Mouse (Mus musculus): Measurements from ENCODE around the gene Olfr1375.
"Not testable (repeated sequence)": the region's sequence is repeated elsewhere in the genome, so short reads cannot be mapped to it uniquely, and the experiment has no call there.

Gene Olfr1375

DNA sequence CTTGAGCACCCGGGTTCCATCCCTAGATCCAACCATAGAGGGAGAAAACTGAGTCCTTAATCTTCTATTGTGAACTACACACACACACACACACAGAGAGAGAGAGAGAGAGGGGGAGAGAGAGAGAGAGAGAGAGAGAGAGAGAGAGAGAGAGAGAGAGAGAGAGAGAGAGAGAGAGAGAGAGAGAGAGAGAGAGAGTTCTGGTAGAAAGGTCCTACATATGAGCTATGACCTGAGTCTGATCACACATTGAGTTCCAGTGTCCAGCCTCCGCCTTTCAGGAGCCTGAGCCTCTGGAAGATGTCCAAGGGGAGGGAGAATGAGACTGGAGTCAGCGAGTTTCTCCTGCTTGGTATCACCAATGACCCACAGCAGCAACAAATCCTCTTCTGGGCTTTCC, at the start of gene Olfr1375:
Gene Olfr1375 (plus strand): TSS at position 301 of the 400 bp plus-strand sequence.
- peak; percentile 13 for DNase-seq (ENCODE audit: low read depth)

DNA sequence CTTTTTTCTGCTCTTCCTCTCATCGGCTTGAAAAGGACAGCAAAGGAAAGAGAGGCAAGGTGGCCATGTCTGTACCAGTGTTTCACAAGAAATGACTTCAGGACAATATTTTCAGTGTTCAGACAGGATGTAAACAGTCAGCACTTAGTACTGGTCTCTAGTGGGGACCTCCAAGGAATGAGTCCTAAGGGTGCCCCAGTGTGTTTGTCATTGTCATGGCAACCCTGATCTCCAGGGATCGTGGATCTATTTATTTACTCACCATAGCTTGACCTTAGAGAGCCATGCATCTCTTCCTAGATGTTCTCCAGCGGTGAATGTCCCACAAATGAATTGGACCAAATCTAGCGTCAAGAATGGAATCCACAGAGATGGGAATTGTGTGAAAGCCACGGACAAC, 44.6 kb upstream of the Olfr1375 start, which contains the start of gene Olfr51:
Gene Olfr51 (plus strand): TSS at position 301 of the 400 bp plus-strand sequence.
- no peak for DNase-seq (ENCODE audit: low read depth)

DNA sequence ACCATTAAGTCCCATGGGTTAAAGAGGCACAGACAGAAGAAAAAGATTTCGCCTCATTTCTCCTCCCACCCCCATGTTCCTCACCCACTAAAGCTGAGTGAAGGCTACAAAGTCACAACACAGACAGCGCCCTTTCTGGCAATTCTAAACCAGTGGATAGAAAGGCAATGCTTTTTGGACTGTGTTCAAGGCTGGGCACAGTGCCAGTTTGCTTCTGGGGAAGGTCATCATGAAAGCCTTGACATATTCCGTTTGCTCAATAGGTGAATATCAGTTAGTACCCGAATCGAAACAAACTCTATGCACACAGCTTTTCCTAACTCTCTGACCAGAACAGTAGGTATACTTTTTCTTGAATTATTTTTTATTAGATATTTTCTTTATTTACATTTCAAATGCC, 36.1 kb upstream of the Olfr1375 start:
- DNase-seq (ENCODE audit: low read depth), result no peak

DNA sequence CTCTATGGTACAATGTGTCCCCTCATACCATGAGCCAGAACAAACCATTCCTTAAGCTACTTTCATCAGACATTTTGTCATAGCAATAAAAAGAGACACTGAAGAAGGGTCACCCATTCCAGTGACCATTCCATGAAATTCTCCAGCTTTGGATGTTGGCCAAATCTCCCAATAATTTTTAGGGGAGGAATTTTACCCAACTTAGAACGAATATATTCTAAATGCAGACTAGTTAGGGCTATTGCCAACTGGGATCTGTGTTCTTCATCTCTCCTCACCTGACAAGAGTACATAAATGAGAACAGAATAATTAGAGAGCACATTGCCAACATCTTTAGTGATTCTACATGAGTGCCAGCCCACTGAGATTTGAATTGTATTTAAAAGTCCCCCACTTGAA, 34.0 kb upstream of the Olfr1375 start, which contains the start of gene Olfr54:
Gene Olfr54 (plus strand): TSS at position 301 of the 400 bp plus-strand sequence.
- no peak for DNase-seq (ENCODE audit: low read depth)

DNA sequence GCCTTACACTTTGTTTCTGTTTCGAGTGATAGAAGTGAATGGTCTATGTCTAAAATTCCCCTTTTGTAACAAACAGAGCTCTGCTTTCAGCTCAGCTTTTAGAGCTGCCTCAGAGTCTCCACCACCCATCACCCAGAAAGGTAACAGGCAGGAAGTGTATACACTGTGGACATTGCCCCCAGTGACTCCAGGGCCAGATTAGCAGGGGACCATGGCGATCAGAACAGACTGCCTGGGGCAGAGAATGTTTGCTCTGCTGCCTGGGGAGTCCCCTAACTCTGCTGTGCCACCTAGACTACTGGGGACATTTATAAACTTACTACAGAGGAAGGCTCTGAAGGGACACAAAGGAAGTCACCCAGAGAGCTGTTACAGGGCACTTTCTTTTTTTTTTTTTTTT, 31.6 kb upstream of the Olfr1375 start:
- no peak for DNase-seq (ENCODE audit: low read depth)

DNA sequence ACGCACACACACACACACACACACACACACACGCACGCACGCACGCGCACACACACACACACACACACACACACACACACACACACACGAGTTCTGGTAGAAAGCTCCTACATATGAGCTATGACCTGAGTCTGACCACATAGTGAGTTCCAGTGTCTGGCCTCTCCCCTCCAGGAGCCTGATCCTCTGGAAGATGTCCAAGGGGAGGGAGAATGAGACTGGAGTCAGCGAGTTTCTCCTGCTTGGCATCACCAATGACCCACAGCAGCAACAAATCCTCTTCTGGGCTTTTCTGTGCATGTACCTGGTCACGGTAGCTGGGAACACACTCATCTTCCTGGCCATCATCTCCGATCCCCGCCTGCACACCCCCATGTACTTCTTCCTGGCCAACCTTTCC, 21.1 kb upstream of the Olfr1375 start:
- DNase-seq (ENCODE audit: low read depth), result not testable (repeated sequence)

DNA sequence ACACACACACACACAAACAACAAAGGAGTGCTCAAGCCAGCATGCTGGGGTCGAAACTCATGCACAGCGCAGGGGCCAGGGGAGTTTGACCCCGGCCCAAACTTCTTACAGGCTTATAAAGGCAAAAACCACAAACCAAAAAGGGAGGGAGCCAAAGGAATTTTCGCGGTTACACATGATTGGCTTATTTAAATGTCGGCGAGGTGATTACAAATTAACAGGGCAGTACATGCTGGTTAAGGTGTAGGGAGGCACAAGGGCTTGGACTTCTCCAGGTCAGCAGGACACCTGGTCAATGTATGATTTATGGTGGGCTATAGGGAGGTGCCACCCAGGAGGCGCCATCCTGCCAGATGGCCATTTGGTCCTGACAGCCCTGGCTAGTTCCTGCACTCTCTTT, 18.5 kb upstream of the Olfr1375 start:
- not testable (repeated sequence) for DNase-seq (ENCODE audit: low read depth)

DNA sequence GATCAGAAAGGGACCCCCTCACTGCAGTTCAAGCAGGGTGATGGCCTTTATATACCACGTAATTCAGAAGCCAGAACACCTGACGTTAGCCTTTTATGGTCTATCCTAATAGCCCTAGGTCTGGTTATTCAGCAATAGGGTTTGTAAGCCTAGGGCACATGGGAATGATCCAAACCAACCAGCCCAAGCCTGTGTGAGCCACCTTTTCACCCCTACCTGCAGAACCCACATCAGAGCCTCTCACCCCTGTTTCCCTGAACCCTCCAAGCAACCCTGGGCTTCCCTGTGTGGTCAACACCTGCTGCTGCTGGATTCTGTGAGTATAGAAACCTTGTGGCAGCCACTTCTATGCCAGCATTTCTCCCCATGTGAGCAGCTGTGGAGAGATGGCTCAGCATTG, 17.7 kb upstream of the Olfr1375 start:
- DNase-seq (ENCODE audit: low read depth), result no peak

DNA sequence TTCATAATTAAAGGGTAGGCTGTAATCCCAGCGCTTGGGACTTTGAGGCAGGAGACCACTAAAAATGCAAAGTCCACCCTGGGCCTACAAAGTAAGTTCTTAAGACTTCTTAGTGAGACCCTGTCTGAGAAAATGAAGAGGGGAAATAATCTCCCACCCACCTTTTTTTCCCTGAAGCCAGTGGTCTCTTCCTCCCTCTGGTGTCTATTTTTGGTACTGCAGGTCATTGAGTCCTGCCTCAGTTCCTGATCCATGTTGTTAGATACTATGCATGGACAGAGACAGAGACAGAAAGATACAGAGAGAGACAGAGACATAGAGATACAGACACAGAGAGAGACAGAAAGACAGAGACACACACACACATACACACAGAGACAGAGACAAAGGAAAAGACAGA, 15.1 kb upstream of the Olfr1375 start:
- peak; percentile 62 for DNase-seq (ENCODE audit: low read depth)

DNA sequence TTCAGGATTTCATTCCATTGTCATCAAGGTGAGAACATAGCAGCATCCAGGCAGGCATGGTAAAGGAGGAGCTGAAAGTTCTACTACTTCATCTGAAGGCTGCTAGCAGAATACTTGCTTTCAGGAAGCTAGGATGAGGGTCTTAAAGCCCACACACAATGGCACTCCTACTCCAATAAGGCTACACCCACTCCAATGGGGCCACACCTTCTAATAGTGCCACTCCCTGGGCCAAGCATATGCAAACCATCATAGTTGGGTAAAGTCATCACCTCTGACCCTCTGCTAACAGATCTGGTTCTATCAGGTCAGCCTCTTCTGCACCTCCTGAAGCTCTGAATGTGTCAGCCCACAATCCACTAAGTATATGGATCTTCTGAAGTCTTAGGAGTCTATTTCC, 13.8 kb upstream of the Olfr1375 start:
- DNase-seq (ENCODE audit: low read depth), result not testable (repeated sequence)

DNA sequence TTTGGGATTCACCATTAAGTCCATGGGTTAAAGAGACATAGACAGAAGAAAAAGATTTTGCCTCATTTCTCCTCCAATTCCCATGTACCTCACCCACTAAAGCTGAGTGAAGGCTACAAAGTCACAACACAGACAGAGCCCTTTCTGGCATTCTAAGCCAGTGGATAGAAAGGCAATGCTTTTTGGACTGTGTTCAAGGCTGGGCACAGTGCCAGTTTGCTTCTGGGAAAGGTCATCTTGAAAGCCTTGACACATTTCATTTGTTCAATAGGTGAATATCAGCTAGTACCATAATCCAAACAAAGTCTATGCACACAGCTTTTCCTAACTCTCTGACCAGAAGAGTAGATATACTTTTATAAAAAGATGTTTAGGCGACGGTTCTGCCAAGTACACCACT, 12.0 kb upstream of the Olfr1375 start:
- no peak for DNase-seq (ENCODE audit: low read depth)

DNA sequence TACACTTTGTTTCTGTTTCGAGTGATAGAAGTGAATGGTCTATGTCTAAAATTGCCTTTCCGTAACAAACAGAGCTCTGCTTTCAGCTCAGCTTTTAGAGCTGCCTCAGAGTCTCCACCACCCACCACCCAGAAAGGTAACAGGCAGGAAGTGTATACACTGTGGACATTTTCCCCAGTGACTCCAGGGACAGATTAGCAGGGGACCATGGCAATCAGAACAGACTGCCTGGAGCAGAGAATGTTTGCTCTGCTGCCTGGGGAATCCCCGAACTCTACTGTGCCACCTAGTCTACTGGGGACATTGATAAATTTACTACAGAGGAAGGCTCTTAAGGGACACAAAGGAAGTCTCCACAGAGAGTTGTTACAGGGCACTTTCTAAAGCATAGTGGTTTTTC, 3.1 kb upstream of the Olfr1375 start:
- not testable (repeated sequence) for DNase-seq (ENCODE audit: low read depth)

DNA sequence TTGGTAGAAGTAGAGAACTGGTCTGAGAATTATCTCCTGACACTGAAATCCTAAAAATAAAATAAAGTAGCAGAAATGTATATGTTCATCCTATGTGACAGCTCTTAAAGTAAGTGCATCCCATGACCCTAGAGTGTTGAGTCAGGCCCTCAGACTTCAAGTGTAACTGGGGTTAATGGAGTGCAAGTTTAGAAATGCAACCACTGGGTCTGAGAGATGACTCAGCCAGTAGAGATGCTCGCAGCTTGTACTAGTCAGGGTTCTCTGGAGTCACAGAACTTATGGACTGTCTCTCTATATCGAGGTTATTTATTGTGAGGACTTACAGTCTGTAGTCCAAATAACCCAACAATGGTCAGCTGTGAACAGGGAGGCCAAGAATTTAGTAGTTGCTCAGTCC, 3.8 kb downstream of the Olfr1375 start:
- peak; percentile 25 for DNase-seq (ENCODE audit: low read depth)

DNA sequence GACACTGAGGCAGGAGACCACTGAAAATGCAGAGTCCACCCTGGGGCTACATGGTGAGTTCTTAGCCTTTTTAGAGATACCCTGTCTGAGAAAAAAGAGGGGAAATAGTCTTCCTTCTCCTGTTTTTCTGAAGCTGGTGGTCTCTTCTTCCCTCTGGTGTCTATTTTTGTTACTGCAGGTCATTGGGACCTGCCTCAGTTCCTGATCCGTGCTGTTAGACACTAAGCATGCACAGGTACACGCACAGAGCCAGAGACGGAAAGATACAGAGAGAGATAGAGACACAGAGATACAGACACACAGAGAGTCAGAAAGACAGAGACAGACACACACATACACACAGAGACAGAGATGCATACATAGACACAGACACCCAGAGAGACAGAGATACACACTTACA, 5.3 kb downstream of the Olfr1375 start:
- peak; percentile 35 for DNase-seq (ENCODE audit: low read depth)

DNA sequence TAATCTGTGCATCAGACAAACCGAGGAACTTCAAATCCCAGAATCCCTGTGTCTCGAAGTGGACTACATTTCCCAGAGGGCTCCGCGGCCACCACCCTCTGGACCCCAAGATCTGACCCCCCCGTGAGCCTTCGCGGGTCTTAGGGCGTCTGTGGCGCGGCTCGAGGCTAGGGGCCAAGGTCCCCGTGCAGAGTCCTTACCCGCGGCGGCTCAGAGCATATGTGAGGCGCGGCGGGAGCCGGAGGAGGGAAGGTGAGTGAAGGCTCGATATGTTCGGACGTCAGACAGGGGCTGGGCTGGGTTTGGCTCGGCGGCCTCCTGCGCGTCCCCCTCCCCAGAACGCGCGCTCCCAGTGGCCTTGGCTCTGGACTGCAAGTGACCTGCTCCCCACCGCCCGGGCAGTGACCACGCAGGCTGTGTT, 11.3 kb downstream of the Olfr1375 start, which contains the start of gene Zfp354a:
Gene Zfp354a (plus strand): TSS at position 107 of the 421 bp plus-strand sequence.
- DNase-seq (ENCODE audit: low read depth), result peak; percentile 83

DNA sequence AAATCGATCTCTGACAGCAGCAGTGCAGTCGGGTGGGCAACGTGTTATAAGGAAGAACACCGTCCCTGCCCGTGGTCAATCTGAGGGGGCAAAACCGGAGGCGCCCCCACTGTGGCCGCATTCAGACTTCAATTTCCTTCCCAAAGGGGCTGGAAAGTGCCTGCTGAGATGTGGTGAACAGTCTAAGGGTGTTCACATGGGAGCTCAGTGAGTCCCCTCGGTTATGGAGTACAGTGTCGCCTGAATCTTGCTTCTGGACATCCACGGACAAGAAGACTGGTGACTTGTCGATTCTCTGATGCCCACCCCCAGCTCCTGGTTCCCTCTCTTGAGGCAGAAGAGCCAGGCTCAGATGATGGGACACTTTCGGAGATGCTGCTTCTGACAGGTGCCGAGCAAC, 11.7 kb downstream of the Olfr1375 start:
- peak; percentile 8 for DNase-seq (ENCODE audit: low read depth)

DNA sequence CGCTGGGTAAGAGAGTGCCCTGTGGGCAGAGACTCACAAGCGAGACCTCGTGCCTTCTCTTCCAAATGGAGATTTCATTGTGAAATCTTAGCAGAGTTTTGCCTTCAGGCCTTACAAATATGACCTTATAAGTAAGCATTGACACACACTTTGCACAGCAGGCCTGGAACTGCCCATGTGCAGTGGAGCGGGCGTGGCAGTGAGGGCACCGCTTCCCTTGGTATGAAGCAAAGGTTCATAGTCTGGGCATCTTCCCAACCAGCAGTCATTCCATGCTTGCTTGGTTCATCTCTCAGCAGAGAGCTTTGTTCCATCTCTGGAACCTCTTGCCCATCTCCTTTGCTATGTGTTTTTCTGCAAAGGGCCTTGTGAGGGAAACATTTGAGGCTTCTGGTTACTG, 13.1 kb downstream of the Olfr1375 start:
- peak; percentile 52 for DNase-seq (ENCODE audit: low read depth)

DNA sequence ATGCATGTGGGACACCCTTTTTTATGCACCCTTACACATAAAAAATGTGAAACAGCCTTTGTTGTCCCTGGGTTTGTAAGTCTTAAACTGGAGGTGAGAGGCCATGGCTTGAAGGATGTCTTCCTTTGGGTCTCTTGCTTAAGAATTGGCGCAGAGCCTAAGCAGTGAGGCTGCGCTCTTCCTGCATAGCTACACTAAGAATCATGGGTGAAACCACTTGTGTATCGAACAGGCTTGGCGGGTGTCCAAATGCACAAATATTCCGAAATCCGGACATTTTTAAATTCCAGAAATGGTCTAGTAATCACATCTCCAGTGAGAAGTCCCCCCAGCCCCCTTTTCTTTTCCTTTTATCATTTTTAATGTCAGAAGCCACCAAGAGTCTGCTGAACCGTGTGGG, 15.4 kb downstream of the Olfr1375 start:
- DNase-seq (ENCODE audit: low read depth), result peak; percentile 71

DNA sequence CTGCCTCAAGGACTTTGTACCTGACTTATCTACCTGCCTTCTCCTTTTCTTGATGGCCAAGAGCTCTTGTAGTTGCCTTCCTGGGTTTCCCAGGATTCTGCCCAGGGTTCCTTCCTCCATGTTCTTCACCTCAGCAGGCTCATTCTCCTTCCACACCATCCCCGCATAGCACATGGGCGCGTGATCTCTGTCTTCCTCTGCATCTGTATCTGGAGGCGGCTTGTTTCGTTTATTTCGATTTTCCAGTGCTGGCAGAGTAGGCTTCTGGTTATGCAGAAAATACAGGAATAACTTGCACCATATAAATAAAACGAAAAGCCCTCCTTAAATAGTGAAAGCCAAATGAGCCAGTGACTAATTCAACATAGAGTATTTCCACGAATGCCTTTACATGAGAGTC, 15.9 kb downstream of the Olfr1375 start:
- DNase-seq (ENCODE audit: low read depth), result no peak

DNA sequence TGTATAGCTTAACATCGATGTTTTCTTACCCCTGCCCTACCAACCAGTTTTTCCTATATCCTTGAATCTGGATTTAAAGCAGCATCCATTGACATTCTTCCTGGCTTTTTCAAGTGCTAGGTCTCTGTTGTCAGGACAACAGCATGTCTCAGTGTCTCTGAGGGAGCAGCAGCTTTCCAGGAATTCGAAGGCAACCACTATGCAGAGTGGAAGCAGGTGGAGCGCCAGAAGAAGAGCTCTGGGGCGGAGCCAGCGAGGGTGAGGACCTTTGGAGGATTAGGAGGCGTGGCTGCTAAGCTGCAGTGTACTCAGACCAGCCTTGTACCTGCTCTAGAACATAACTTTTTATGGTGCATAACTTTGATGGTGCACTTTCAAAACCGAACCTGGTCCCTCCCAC, 36.6 kb downstream of the Olfr1375 start:
- no peak for DNase-seq (ENCODE audit: low read depth)

DNA sequence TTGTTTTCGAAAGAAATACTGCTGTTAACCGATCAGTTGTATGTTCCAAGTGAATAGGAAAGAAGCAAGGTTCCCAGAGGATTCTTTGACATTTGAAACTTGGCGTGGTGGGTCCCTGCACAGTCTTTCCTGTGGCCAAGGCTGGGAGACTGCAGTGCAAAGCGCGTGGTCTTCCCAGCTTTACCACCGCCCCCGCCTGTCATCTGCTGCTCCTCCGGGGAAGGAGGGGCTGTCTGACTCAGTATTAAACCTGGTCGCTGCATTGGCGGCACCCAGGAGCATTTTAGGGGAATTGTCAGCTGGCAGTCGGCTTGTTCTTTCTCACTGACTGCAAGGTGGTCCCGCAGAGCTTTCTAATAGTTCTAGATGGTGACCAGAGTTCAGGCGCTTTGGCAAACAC, 37.4 kb downstream of the Olfr1375 start:
- DNase-seq (ENCODE audit: low read depth), result no peak

Measured in NIH3T3 (cell line).